Mouse (Mus musculus) kidney, embryonic 16.5 days (tissue): ENCODE results near the gene Cyp39a1. TPM values are rescaled to one million over a fixed set of nuclear protein-coding genes. Genes with fewer than 3 reads are reported as not detected.
A peak's percentile ranks its signal among the peaks of the same experiment; 100 is the strongest.

Experiments
- ATAC-seq: fragments of 200-750 bp; cut with Nextera tagmentation; 2 replicates; pipeline ENCODE4 v1.8.0; 2017; ENCODE audit warnings: moderate TSS enrichment; ENCODE audit not compliant: low FRiP score, low TSS enrichment
- H3K27ac ChIP-seq: fragments of 300-500 bp; sonication (generic); 2 replicates; pipeline ENCODE4 v1.5.1; 2014; ENCODE audit warnings: low read length
- H3K27me3 ChIP-seq: fragments of 300-500 bp; sonication (generic); 2 replicates; pipeline ENCODE4 v1.6.1; 2014; ENCODE audit warnings: low read length, control low read depth, mixed read lengths; ENCODE audit not compliant: insufficient read depth
- H3K36me3 ChIP-seq: fragments of 300-500 bp; sonication (generic); 2 replicates; pipeline ENCODE4 v1.6.1; 2014; ENCODE audit warnings: low read length, control low read depth, mixed read lengths; ENCODE audit not compliant: insufficient read depth
- H3K4me1 ChIP-seq: fragments of 300-500 bp; sonication (generic); 2 replicates; pipeline ENCODE4 v1.6.1; 2014; ENCODE audit warnings: low read length, control low read depth, mixed read lengths; ENCODE audit not compliant: insufficient read depth
- H3K4me2 ChIP-seq: fragments of 300-500 bp; sonication (generic); replicated peaks from 2 replicates; pipeline ENCODE4 v1.6.1; 2014; ENCODE audit warnings: low read depth, low read length
- H3K4me3 ChIP-seq: fragments of 300-500 bp; sonication (generic); 2 replicates; pipeline ENCODE4 v1.5.1; 2014; ENCODE audit warnings: mild to moderate bottlenecking, low read length
- H3K9ac ChIP-seq: fragments of 300-500 bp; sonication (generic); replicated peaks from 2 replicates; pipeline ENCODE4 v1.6.1; 2014; ENCODE audit warnings: low read length
- H3K9me3 ChIP-seq: fragments of 300-500 bp; sonication (generic); 2 replicates; pipeline ENCODE4 v1.6.1; 2016; ENCODE audit warnings: low read length, control low read depth
- WGBS: fragments of 180-500 bp; shearing (Covaris S2); extraction: QIAGEN DNeasy Blood & Tissue Kit; methylation state at CpG from one replicate; pipeline ENCODE4 v1.1.7; 2014; 5-methylcytosine and 5-hydroxymethylcytosine counted together
- polyA plus RNA-seq: library from polyadenylated mRNA; unstranded; fragments of >200 nt; fragmentation: Nextera tagmentation; extraction: Ambion mirVana; gene quantifications from 2 replicates; pipeline ENCODE4 v1.2.1, GENCODE M21; 2015

The Cyp39a1 gene
- polyA plus RNA-seq, 1 experiment from 2014 or later: 26.4 TPM

- no peak for ATAC-seq
- H3K27ac ChIP-seq: no peak overlapping the region
- peaks cover 7% of the 10 kb centered on the region; the same call in 1 of the 2 replicates for H3K36me3 ChIP-seq
- H3K4me3 ChIP-seq: no peak overlapping the region
- no peak overlapping the region for H3K4me2 ChIP-seq
- WGBS: 79% methylated on average over 7 of the region's 7 CpGs
- H3K4me1 ChIP-seq: no peaks in the 10 kb centered on the region
- no peaks in the 10 kb centered on the region for H3K9me3 ChIP-seq
- no peak overlapping the region for H3K9ac ChIP-seq
- no peaks in the 10 kb centered on the region for H3K27me3 ChIP-seq
Measured at GRCm38 (mm10) chr17:43643191-43643590, 24.0 kb upstream of the Cyp39a1 start.

- no peak for ATAC-seq
- no peak overlapping the region for H3K4me2 ChIP-seq
- H3K9ac ChIP-seq: no peak overlapping the region
- H3K36me3 ChIP-seq: peaks cover 10% of the 10 kb centered on the region; the same call in 1 of the 2 replicates
- H3K4me1 ChIP-seq: no peaks in the 10 kb centered on the region
- H3K27ac ChIP-seq: no peak overlapping the region
- H3K27me3 ChIP-seq: no peaks in the 10 kb centered on the region
- no peaks in the 10 kb centered on the region for H3K9me3 ChIP-seq
- H3K4me3 ChIP-seq: no peak overlapping the region
- WGBS: 66% methylated on average over 7 of the region's 7 CpGs
Measured at GRCm38 (mm10) chr17:43644375-43644774, 22.9 kb upstream of the Cyp39a1 start.

GRCm38 (mm10) chr17:43645136-43645535 lies 22.1 kb upstream of the Cyp39a1 start:
- Histone ChIP-seq H3K9me3 (no peaks in the 10 kb centered on the region), H3K27ac (no peak overlapping the region), H3K36me3 (peaks cover 10% of the 10 kb centered on the region; the same call in 1 of the 2 replicates), H3K4me3 (no peak overlapping the region), H3K27me3 (no peaks in the 10 kb centered on the region), H3K4me1 (no peaks in the 10 kb centered on the region), H3K4me2 (no peak overlapping the region), H3K9ac (no peak overlapping the region)
- 88% methylated on average over 3 of the region's 3 CpGs for WGBS
- ATAC-seq: no peak

- ATAC-seq: no peak
- Histone ChIP-seq H3K4me3 (no peak overlapping the region), H3K4me2 (no peak overlapping the region), H3K27me3 (no peaks in the 10 kb centered on the region), H3K9ac (no peak overlapping the region), H3K4me1 (no peaks in the 10 kb centered on the region), H3K9me3 (no peaks in the 10 kb centered on the region), H3K36me3 (peaks cover 10% of the 10 kb centered on the region; the same call in 1 of the 2 replicates), H3K27ac (no peak overlapping the region)
- 52% methylated on average over 5 of the region's 5 CpGs for WGBS
Measured at GRCm38 (mm10) chr17:43646925-43647324, 20.3 kb upstream of the Cyp39a1 start.

- H3K36me3 ChIP-seq: 0 out of 2 replicates have a peak, but pooled peaks cover 2% of the 10 kb centered on the region
- H3K9ac ChIP-seq: no peak overlapping the region
- no peak overlapping the region for H3K27ac ChIP-seq
- ATAC-seq: no peak
- H3K4me1 ChIP-seq: no peaks in the 10 kb centered on the region
- no peak overlapping the region for H3K4me3 ChIP-seq
- no peaks in the 10 kb centered on the region for H3K27me3 ChIP-seq
- WGBS: 90% methylated on average over 10 of the region's 10 CpGs
- no peak overlapping the region for H3K4me2 ChIP-seq
- H3K9me3 ChIP-seq: no peaks in the 10 kb centered on the region
Measured at GRCm38 (mm10) chr17:43649641-43650436, 17.4 kb upstream of the Cyp39a1 start.

GRCm38 (mm10) chr17:43651314-43652046 lies 15.7 kb upstream of the Cyp39a1 start:
- Histone ChIP-seq H3K27ac (no peak overlapping the region), H3K27me3 (no peaks in the 10 kb centered on the region), H3K4me3 (no peak overlapping the region), H3K9ac (no peak overlapping the region), H3K36me3 (0 out of 2 replicates have a peak, but pooled peaks cover 2% of the 10 kb centered on the region), H3K9me3 (no peaks in the 10 kb centered on the region), H3K4me2 (no peak overlapping the region), H3K4me1 (no peaks in the 10 kb centered on the region)
- ATAC-seq: no peak
- WGBS: 66% methylated on average over 14 of the region's 14 CpGs

- Histone ChIP-seq H3K4me1 (peaks cover 16% of the 10 kb centered on the region), H3K4me3 (peak within 1 kb of the TSS; percentile 74), H3K36me3 (no peaks in the 10 kb centered on the region; the same call in 1 of the 2 replicates), H3K27me3 (no peaks in the 10 kb centered on the region), H3K4me2 (peak within 1 kb of the TSS; percentile 84), H3K9me3 (no peaks in the 10 kb centered on the region), H3K27ac (peak within 1 kb of the TSS; percentile 59; the same call in 1 of the 2 replicates), H3K9ac (peak within 1 kb of the TSS; percentile 76)
- ATAC-seq: peak; percentile 97
- WGBS: under 1% methylated on average over 41 of the region's 41 CpGs
Measured at GRCm38 (mm10) chr17:43666576-43667289, 492 bp upstream of the Cyp39a1 start, which contains the start of gene Slc25a27. Slc25a27 (minus strand) TSS chr17:43667214.

- no peaks in the 10 kb centered on the region for H3K27me3 ChIP-seq
- ATAC-seq: no peak
- H3K27ac ChIP-seq: no peak overlapping the region
- peaks cover 16% of the 10 kb centered on the region for H3K4me1 ChIP-seq
- no peak overlapping the region for H3K9ac ChIP-seq
- H3K4me3 ChIP-seq: peak overlapping the region; percentile 74; the same call in 1 of the 2 replicates
- 60% methylated on average over 6 of the region's 6 CpGs for WGBS
- H3K4me2 ChIP-seq: peak overlapping the region; percentile 84
- no peaks in the 10 kb centered on the region for H3K9me3 ChIP-seq
- no peaks in the 10 kb centered on the region for H3K36me3 ChIP-seq
Measured at GRCm38 (mm10) chr17:43669145-43669695, 2.0 kb downstream of the Cyp39a1 start.

GRCm38 (mm10) chr17:43671907-43672306 lies 4.7 kb downstream of the Cyp39a1 start:
- H3K4me2 ChIP-seq: no peak overlapping the region
- WGBS: 77% methylated on average over 4 of the region's 4 CpGs
- no peaks in the 10 kb centered on the region for H3K9me3 ChIP-seq
- H3K36me3 ChIP-seq: no peaks in the 10 kb centered on the region
- H3K27ac ChIP-seq: no peak overlapping the region
- H3K9ac ChIP-seq: no peak overlapping the region
- no peaks in the 10 kb centered on the region for H3K27me3 ChIP-seq
- ATAC-seq: no peak
- peaks cover 15% of the 10 kb centered on the region for H3K4me1 ChIP-seq
- no peak overlapping the region for H3K4me3 ChIP-seq
